Mouse (Mus musculus) urinary bladder, postnatal 36 days (tissue): ENCODE results near the gene Olfr768.
"Not testable (repeated sequence)": the region's sequence is repeated elsewhere in the genome, so short reads cannot be mapped to it uniquely, and the experiment has no call there.

Source experiments
- DNase-seq, 2 experiments: peaks; one replicate each; pipeline ENCODE4 v3.0.0; 2022; ENCODE audit warnings: low spot score in 2 of 2, mixed read lengths in 1 of 2

Gene Olfr768

GRCm38 (mm10) chr10:129099275-129099674 lies at the start of gene Olfr768:
Gene Olfr768 (minus strand): TSS chr10:129099375.
- no peak for DNase-seq

DNA sequence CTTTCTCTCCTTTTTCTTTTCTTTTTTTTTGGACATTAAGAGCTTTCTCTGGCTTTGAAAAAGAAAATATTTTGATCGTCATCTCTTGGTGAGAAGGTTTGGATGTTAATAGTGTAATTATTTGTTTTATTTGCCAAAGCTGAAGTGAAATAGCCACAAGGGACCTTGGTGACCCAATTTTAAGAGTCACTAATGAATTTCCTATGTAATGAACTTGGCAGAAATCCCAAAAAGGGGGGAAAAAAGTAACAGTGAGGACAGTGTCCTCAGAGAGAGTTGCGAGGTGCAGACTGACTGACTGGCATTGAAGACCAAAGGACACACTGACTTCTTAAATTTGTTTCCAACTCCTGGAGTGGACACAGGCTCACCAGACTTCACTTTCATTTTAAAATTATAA lies 39.7 kb upstream of the Olfr768 start, which contains the start of gene Olfr770:
Gene Olfr770, minus strand, starts transcription at position 101 of the 400 bp plus-strand sequence.
- DNase-seq = no peak

GRCm38 (mm10) chr10:129117761-129118160 lies 18.6 kb upstream of the Olfr768 start, which contains the start of gene Olfr769:
Gene Olfr769 (minus strand): TSS chr10:129117861.
- DNase-seq = no peak

DNA sequence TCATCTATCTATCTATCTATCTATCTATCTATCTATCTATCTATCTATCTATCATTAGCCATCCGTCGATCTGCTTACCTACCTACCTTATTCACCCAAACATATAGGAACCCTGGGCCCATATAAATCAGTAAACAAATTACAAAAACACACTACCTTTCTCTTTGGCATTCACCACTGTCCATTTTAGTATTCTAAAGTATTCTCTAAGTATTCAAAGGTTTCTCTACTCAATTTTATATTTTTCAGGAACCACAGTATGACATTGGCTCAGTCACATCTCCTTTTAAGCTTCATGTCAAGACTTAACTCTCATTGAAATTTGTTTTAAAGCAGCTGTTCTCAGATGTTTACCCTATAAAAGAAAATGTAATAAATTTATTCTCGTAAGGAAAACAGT lies 16.0 kb upstream of the Olfr768 start:
- no peak for DNase-seq

DNA sequence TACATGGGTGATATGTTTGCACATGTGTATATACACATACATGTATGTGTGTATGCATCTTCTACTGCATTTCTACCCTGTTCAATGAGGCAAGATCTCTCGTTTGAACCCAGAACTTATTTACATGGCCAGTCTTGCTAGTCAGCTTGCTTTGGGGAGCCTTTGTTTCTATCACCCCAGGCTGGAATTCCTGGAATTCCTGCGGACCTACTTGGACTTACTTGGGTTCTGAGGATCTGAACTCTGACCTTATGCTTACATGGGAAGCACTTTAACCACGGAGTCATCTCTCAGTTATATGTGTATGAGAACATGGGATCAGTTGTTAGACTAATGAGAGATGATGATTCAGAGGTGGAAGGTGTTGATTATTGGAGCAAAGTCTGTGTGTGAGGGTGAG lies 2.1 kb upstream of the Olfr768 start:
- no peak for DNase-seq

GRCm38 (mm10) chr10:129082810-129083209 lies 16.4 kb downstream of the Olfr768 start, which contains the start of gene Olfr767:
Gene Olfr767 (minus strand): TSS chr10:129082910.
- DNase-seq = not testable (repeated sequence)

- no peak for DNase-seq
Measured at GRCm38 (mm10) chr10:129068877-129069276, 30.3 kb downstream of the Olfr768 start, which contains the start of gene Olfr766-ps1. Gene Olfr766-ps1 (minus strand): TSS chr10:129068977.

GRCm38 (mm10) chr10:129049898-129050297 lies 49.3 kb downstream of the Olfr768 start, which contains the start of gene Olfr765:
Gene Olfr765 (minus strand): TSS chr10:129049998.
- DNase-seq = not testable (repeated sequence)
